Mouse (Mus musculus) T-helper 2 cell (primary cell): ENCODE data around the gene Trex2.

Experiments used
- in situ Hi-C: fragments of 300-600 bp; cut with MboI, MseI; formaldehyde crosslinking; loops from one replicate; pipeline ENCODE4 v1.15.1; 2025; ENCODE audit warnings: high pct_unique_total_duplicates

Gene Trex2

GRCm38 (mm10) chrX:73430036-73430435 is 5.1 kb downstream of the Trex2 start:
- in situ Hi-C loops = no loop called here

GRCm38 (mm10) chrX:73412767-73413166 is 22.4 kb downstream of the Trex2 start:
- in situ Hi-C loops = no loop called here

- in situ Hi-C loops = no loop called here
Measured at GRCm38 (mm10) chrX:73410880-73411517, 24.1 kb downstream of the Trex2 start, which contains the start of gene Zfp92. Gene Zfp92 (plus strand): TSS chrX:73411096.

- in situ Hi-C loops = no loop called here
Measured at GRCm38 (mm10) chrX:73401616-73402015, 33.5 kb downstream of the Trex2 start.

GRCm38 (mm10) chrX:73400951-73401350 is 34.2 kb downstream of the Trex2 start:
- in situ Hi-C loops = no loop called here

GRCm38 (mm10) chrX:73398636-73399035 is 36.5 kb downstream of the Trex2 start, which contains the start of gene Gm18336:
Gene Gm18336 (minus strand): TSS chrX:73398736.
- in situ Hi-C loops = loop anchor here (5.0 kb wide), 1 partner anchor 346 kb away; no protein-coding TSS in a partner anchor

- in situ Hi-C loops = loop anchor here (5.0 kb wide), 1 partner anchor 344 kb away; no protein-coding TSS in a partner anchor
Measured at GRCm38 (mm10) chrX:73396446-73396845, 38.7 kb downstream of the Trex2 start.

GRCm38 (mm10) chrX:73391481-73391880 is 43.7 kb downstream of the Trex2 start:
- in situ Hi-C loops = no loop called here

GRCm38 (mm10) chrX:73384924-73385323 is 50.2 kb downstream of the Trex2 start:
- in situ Hi-C loops = no loop called here

- in situ Hi-C loops = no loop called here
Measured at GRCm38 (mm10) chrX:73384419-73384818, 50.7 kb downstream of the Trex2 start.
